Mouse (Mus musculus) megakaryocyte, embryonic 14.5 days (primary cell): ENCODE results near the gene Bahd1.

Experiments used
- FLI1 ChIP-seq: IDR thresholded peaks from 2 replicates; pipeline ENCODE4 v1.6.1; 2012; ENCODE audit warnings: low read length, inconsistent platforms, mixed read lengths
- GATA1 ChIP-seq: IDR thresholded peaks from 3 replicates; pipeline ENCODE4 v1.6.1; 2012; ENCODE audit warnings: mixed read lengths, low read length, inconsistent platforms, borderline replicate concordance

DNA sequence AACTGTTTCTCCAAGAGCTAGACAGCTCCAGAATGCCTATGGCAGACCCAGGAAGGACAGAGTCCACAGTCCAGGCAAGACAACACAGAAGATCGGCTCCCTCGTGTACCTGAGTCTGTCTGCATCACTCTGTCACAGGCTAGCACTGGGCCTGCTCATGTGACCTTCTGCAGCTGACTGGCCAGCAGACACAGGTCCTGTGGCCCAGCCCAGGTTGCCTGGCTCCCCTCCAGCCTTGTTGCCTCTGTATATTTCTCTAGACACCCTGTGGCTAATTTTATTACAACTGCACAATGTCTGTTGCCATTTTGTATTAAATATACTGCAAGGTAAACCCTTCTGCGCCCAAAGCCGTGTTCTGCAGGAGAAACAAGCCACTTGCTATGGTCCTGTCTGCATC lies 19.2 kb upstream of the Bahd1 start:
- TF ChIP-seq GATA1 = no peak
- TF ChIP-seq FLI1 = no peak
